Mouse (Mus musculus) right cerebral cortex, postnatal 10 days (tissue): ENCODE measurements around the gene Prm1.
"Not testable (repeated sequence)": the region's sequence is repeated elsewhere in the genome, so short reads cannot be mapped to it uniquely, and the experiment has no call there.

Experiments
- DNase-seq, 2 experiments: peaks; one replicate each; pipeline ENCODE4 v3.0.0; 2021; ENCODE audit warnings: low spot score in 2 of 2

Gene Prm1

GRCm38 (mm10) chr16:10805789-10806527 is at the start of gene Prm1:
Gene Prm1, minus strand, starts transcription at chr16:10805839.
- DNase-seq = no peak

- not testable (repeated sequence) for DNase-seq
These were observed 46.6 kb upstream of the Prm1 start for GRCm38 (mm10) chr16:10852216-10852615.

GRCm38 (mm10) chr16:10850905-10851304 is 45.3 kb upstream of the Prm1 start:
- no peak for DNase-seq

GRCm38 (mm10) chr16:10849965-10850861 is 44.6 kb upstream of the Prm1 start:
- peak; percentile 73 to 77 for DNase-seq

- peak; percentile 46 to 68 for DNase-seq
These were observed 40.9 kb upstream of the Prm1 start for GRCm38 (mm10) chr16:10846503-10846902.

GRCm38 (mm10) chr16:10845952-10846351 is 40.3 kb upstream of the Prm1 start:
- no peak for DNase-seq

- DNase-seq = no peak
These were observed 38.7 kb upstream of the Prm1 start for GRCm38 (mm10) chr16:10844319-10844670.

GRCm38 (mm10) chr16:10843486-10844318 is 38.1 kb upstream of the Prm1 start:
- DNase-seq = no peak

GRCm38 (mm10) chr16:10842282-10842855 is 36.7 kb upstream of the Prm1 start:
- no peak for DNase-seq

- no peak for DNase-seq
These were observed 34.4 kb upstream of the Prm1 start for GRCm38 (mm10) chr16:10840018-10840417.

GRCm38 (mm10) chr16:10838487-10839245 is 33.0 kb upstream of the Prm1 start:
- DNase-seq = no peak

GRCm38 (mm10) chr16:10837903-10838302 is 32.3 kb upstream of the Prm1 start:
- DNase-seq = no peak

GRCm38 (mm10) chr16:10837250-10837649 is 31.6 kb upstream of the Prm1 start:
- DNase-seq = no peak

GRCm38 (mm10) chr16:10836388-10836787 is 30.7 kb upstream of the Prm1 start:
- DNase-seq = no peak

GRCm38 (mm10) chr16:10834911-10835587 is 29.4 kb upstream of the Prm1 start, which contains the start of gene Rmi2:
Gene Rmi2, plus strand, starts transcription at chr16:10835059.
- peak; percentile 92 for DNase-seq

- DNase-seq = no peak
These were observed 28.9 kb upstream of the Prm1 start for GRCm38 (mm10) chr16:10834542-10834910.

GRCm38 (mm10) chr16:10828461-10828805 is 22.8 kb upstream of the Prm1 start:
- DNase-seq = no peak

GRCm38 (mm10) chr16:10827766-10828460 is 22.3 kb upstream of the Prm1 start:
- no peak for DNase-seq

- no peak for DNase-seq
These were observed 21.6 kb upstream of the Prm1 start for GRCm38 (mm10) chr16:10827269-10827668.

- no peak for DNase-seq
These were observed 20.2 kb upstream of the Prm1 start for GRCm38 (mm10) chr16:10825840-10826239.
